Comparison of ENCODE assay signal across 15 mouse cellular contexts in genomic region chr2:142715912-142716260, GRCm38 (mm10).
"Had no signal": no experiment of that assay in that cellular context is flagged by ENCODE, and none has a peak within 500 bp of the region (broad histone marks: within the 10 kb centered on the region; RNA-seq: fewer than 3 reads in every experiment).

No protein-coding gene starts in this region.

- H3K36me3 ChIP-seq: intestine, embryonic 15.5 days had no signal

- H3K4me1 ChIP-seq: intestine, embryonic 15.5 days; kidney, embryonic 15.5 days had no signal

- H3K4me3 ChIP-seq: intestine, embryonic 15.5 days; kidney, embryonic 15.5 days; left cerebral cortex, adult 2 months had no signal

- DNase-seq: kidney, adult 11 months; kidney, adult 8-10 months; kidney, postnatal 10 days; kidney, postnatal 36 days; layer of hippocampus, postnatal 36 days; liver, postnatal 0 days; lung, embryonic 14.5 days; thymus, adult 18-20 months; thymus, postnatal 36 days had no signal

- H3K9me3 ChIP-seq: intestine, embryonic 15.5 days; kidney, embryonic 15.5 days had no signal

- H3K27me3 ChIP-seq: intestine, embryonic 15.5 days; kidney, embryonic 15.5 days had no signal

- H3K4me2 ChIP-seq: intestine, embryonic 15.5 days; kidney, embryonic 15.5 days; lung, embryonic 14.5 days had no signal

- H3K9ac ChIP-seq: intestine, embryonic 15.5 days; kidney, embryonic 15.5 days; liver, embryonic 14.5 days; liver, postnatal 0 days; lung, embryonic 14.5 days had no signal

- ATAC-seq: intestine, embryonic 15.5 days; liver, postnatal 0 days; lung, postnatal 0 days had no signal

- H3K27ac ChIP-seq: intestine, embryonic 15.5 days; kidney, embryonic 15.5 days; left cerebral cortex, adult 2 months; liver, embryonic 14.5 days; macrophage had no signal
